Mouse (Mus musculus) ES-Bruce4 (cell line): ENCODE measurements around the gene Lhfpl3.

Experiments used
- CTCF ChIP-seq: IDR thresholded peaks from one replicate; pipeline ENCODE4 v1.8.1; 2011; ENCODE audit warnings: low read depth, low read length
- EP300 ChIP-seq: IDR thresholded peaks from 2 replicates; pipeline ENCODE4 v1.6.1; 2011; ENCODE audit warnings: low read depth, low read length; ENCODE audit not compliant: insufficient read depth
- POLR2A ChIP-seq: IDR thresholded peaks from one replicate; pipeline ENCODE4 v1.8.1; 2011; ENCODE audit warnings: low read length; ENCODE audit not compliant: insufficient read depth

- TF ChIP-seq CTCF (no peak), POLR2A (no peak), EP300 (no peak)
Measured at GRCm38 (mm10) chr5:22745529-22745884, 352 bp upstream of the Lhfpl3 start.
